Mouse (Mus musculus) MEL (cell line): Measurements from ENCODE around the gene Macf1. TPM values are rescaled to one million over a fixed set of nuclear protein-coding genes. Genes with fewer than 3 reads are reported as not detected.

ENCODE experiments used
- DNase-seq: peaks from one replicate; pipeline ENCODE4 v3.0.0; 2011; ENCODE audit warnings: low read depth, low spot score
- H3K27ac ChIP-seq: 2 replicates; pipeline ENCODE4 v1.5.1; 2012; ENCODE audit warnings: low read depth, mild to moderate bottlenecking, control low read depth, low read length, moderate library complexity; ENCODE audit not compliant: control insufficient read depth
- H3K27me3 ChIP-seq, 2 experiments: fragments of 150-350 bp in 1 of 2; sonication (generic) in 1 of 2; 2 replicates each; pipeline ENCODE4 v1.6.1; 2012; ENCODE audit warnings: low read length in 2 of 2, mild to moderate bottlenecking in 2 of 2, improper control_type of control experiment in 1 of 2, moderate library complexity in 1 of 2; ENCODE audit not compliant: insufficient read depth in 2 of 2, control insufficient read depth in 1 of 2
- H3K36me3 ChIP-seq, 2 experiments: 2 replicates each; pipeline ENCODE4 v1.6.1; 2012 to 2014; ENCODE audit warnings: low read length in 2 of 2, improper control_type of control experiment in 1 of 2, inconsistent platforms in 1 of 2, mild to moderate bottlenecking in 1 of 2; ENCODE audit not compliant: insufficient read depth in 2 of 2, control insufficient read depth in 1 of 2
- H3K4me1 ChIP-seq, 2 experiments: fragments of 150-350 bp in 1 of 2; sonication (generic) in 1 of 2; 2 replicates each; pipeline ENCODE4 v1.6.1; 2012; ENCODE audit warnings: low read length in 2 of 2, improper control_type of control experiment in 1 of 2, mild to moderate bottlenecking in 1 of 2; ENCODE audit not compliant: insufficient read depth in 2 of 2, control insufficient read depth in 1 of 2
- H3K4me3 ChIP-seq, 2 experiments: fragments of 150-350 bp in 1 of 2; sonication (generic) in 1 of 2; 2 replicates each; pipeline ENCODE4 v1.5.1; 2012; ENCODE audit warnings: low read depth in 2 of 2, low read length in 2 of 2, mild to moderate bottlenecking in 2 of 2, moderate library complexity in 2 of 2, control low read depth in 1 of 2, improper control_type of control experiment in 1 of 2; ENCODE audit not compliant: control insufficient read depth in 1 of 2, insufficient read depth in 1 of 2
- H3K79me2 ChIP-seq: 2 replicates; pipeline ENCODE4 v1.6.1; 2012; ENCODE audit warnings: mild to moderate bottlenecking, low read length, moderate library complexity; ENCODE audit not compliant: control insufficient read depth, poor library complexity, insufficient read depth
- H3K9ac ChIP-seq: 2 replicates; pipeline ENCODE4 v1.6.1; 2012; ENCODE audit warnings: low read depth, mild to moderate bottlenecking, control low read depth, low read length, moderate library complexity; ENCODE audit not compliant: control insufficient read depth, poor library complexity, severe bottlenecking
- H3K9me3 ChIP-seq: fragments of 150-350 bp; sonication (generic); replicated peaks from 2 replicates; pipeline ENCODE4 v1.6.1; 2012; ENCODE audit warnings: mild to moderate bottlenecking, low read length, improper control_type of control experiment, moderate library complexity; ENCODE audit not compliant: insufficient read depth
- CHD1 ChIP-seq: IDR thresholded peaks from 2 replicates; pipeline ENCODE4 v1.6.1; 2012; ENCODE audit warnings: low read depth, mild to moderate bottlenecking, inconsistent platforms, low read length, improper control_type of control experiment
- CHD2 ChIP-seq: IDR thresholded peaks from 2 replicates; pipeline ENCODE4 v1.6.1; 2011; ENCODE audit warnings: low read length, improper control_type of control experiment
- EP300 ChIP-seq, 2 experiments: IDR thresholded peaks; 2 replicates each; pipeline ENCODE4 v1.6.1; 2011; ENCODE audit warnings: improper control_type of control experiment in 2 of 2, low read length in 2 of 2, low read depth in 1 of 2, mild to moderate bottlenecking in 1 of 2
- ETS1 ChIP-seq: IDR thresholded peaks from 2 replicates; pipeline ENCODE4 v1.6.1; 2012; ENCODE audit warnings: low read depth, mild to moderate bottlenecking, inconsistent platforms, low read length, improper control_type of control experiment, moderate library complexity
- HCFC1 ChIP-seq: IDR thresholded peaks from 2 replicates; pipeline ENCODE4 v1.6.1; 2012; ENCODE audit warnings: low read depth, mild to moderate bottlenecking, inconsistent platforms, low read length, improper control_type of control experiment, moderate library complexity
- MAZ ChIP-seq: IDR thresholded peaks from 2 replicates; pipeline ENCODE4 v1.6.1; 2012; ENCODE audit warnings: low read depth, mild to moderate bottlenecking, inconsistent platforms, low read length, improper control_type of control experiment
- MXI1 ChIP-seq: IDR thresholded peaks from 2 replicates; pipeline ENCODE4 v1.6.1; 2011; ENCODE audit warnings: mild to moderate bottlenecking, low read depth, low read length, improper control_type of control experiment
- MYB ChIP-seq: IDR thresholded peaks from 2 replicates; pipeline ENCODE4 v1.6.1; 2011; ENCODE audit warnings: mild to moderate bottlenecking, low read depth, low read length, improper control_type of control experiment
- NELFE ChIP-seq: IDR thresholded peaks from 2 replicates; pipeline ENCODE4 v1.6.1; 2011; ENCODE audit warnings: low read depth, low read length, improper control_type of control experiment
- POLR2A ChIP-seq, 2 experiments: IDR thresholded peaks; 2 replicates each; pipeline ENCODE4 v1.6.1; 2011 to 2012; ENCODE audit warnings: low read length in 2 of 2, mild to moderate bottlenecking in 2 of 2, control low read depth in 1 of 2, improper control_type of control experiment in 1 of 2, low read depth in 1 of 2, moderate library complexity in 1 of 2; ENCODE audit not compliant: control insufficient read depth in 1 of 2, insufficient read depth in 1 of 2, poor library complexity in 1 of 2
- POLR2AphosphoS2 ChIP-seq: IDR thresholded peaks from 2 replicates; pipeline ENCODE4 v1.6.1; 2011; ENCODE audit warnings: low read length, improper control_type of control experiment
- SIN3A ChIP-seq: IDR thresholded peaks from 2 replicates; pipeline ENCODE4 v1.6.1; 2012; ENCODE audit warnings: low read length, improper control_type of control experiment, inconsistent platforms
- SMC3 ChIP-seq: IDR thresholded peaks from 2 replicates; pipeline ENCODE4 v1.6.1; 2011; ENCODE audit warnings: low read depth, low read length, improper control_type of control experiment
- UBTF ChIP-seq: IDR thresholded peaks from 2 replicates; pipeline ENCODE4 v1.6.1; 2012; ENCODE audit warnings: low read depth, mild to moderate bottlenecking, inconsistent platforms, low read length, improper control_type of control experiment, moderate library complexity, borderline replicate concordance; ENCODE audit not compliant: insufficient read depth
- ZNF384 ChIP-seq: IDR thresholded peaks from 2 replicates; pipeline ENCODE4 v1.6.1; 2012; ENCODE audit warnings: low read depth, mild to moderate bottlenecking, inconsistent platforms, low read length, improper control_type of control experiment
- polyA plus RNA-seq, 2 experiments: library from polyadenylated mRNA; stranded (reverse) in 1 of 2; unstranded in 1 of 2; fragments of >175 nt in 1 of 2; fragments of >200 nt in 1 of 2; gene quantifications; 2 replicates each; pipeline versions ENCODE4 v1.2.1 to v1.2.4; 2012; ENCODE audit warnings: low replicate concordance in 2 of 2, low read depth in 1 of 2; ENCODE audit not compliant: insufficient read length in 2 of 2, insufficient read depth in 1 of 2, missing spikeins in 1 of 2
- total RNA-seq: library from RNA; depleted of rRNA; stranded (reverse); fragments of 300-350 nt; gene quantifications from 2 replicates; pipeline ENCODE4 v1.2.3, GENCODE M21; 2012

The Macf1 gene
- total and polyA plus RNA-seq, 3 experiments: 18.5 to 71.4 (median 60.8) TPM

DNA sequence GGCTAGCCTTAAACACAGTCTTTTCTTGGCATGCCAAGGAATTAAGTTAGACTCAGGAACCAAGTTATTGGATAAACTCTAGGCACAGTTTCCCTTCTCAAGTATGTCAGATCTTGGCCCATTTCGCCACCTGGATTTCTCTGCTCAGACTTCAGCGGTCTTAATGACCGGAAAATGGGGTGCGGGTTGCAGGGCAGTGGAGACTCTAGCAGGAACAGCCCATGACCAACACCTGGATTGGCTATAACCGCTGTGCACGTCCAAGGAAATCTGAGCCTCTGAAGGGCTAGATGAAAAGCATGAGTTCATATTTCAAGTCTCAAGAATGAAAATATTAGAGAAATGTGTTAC is 271.7 kb downstream of the Macf1 start:
- Histone ChIP-seq H3K4me1 (peaks cover 22 to 29% of the 10 kb centered on the region in 2 experiments), H3K27me3 (no peaks in the 10 kb centered on the region), H3K4me3 (peak overlapping the region; percentile 70 to 74), H3K79me2 (peaks cover 23% of the 10 kb centered on the region), H3K36me3 (peaks cover 0 to 44% of the 10 kb centered on the region in 2 experiments; a peak in 2 of 4 replicates), H3K27ac (peak overlapping the region; percentile 32), H3K9ac (peak overlapping the region; percentile 67), H3K9me3 (no peaks in the 10 kb centered on the region)
- no peak for DNase-seq
- no peak for TF ChIP-seq ZNF384

DNA sequence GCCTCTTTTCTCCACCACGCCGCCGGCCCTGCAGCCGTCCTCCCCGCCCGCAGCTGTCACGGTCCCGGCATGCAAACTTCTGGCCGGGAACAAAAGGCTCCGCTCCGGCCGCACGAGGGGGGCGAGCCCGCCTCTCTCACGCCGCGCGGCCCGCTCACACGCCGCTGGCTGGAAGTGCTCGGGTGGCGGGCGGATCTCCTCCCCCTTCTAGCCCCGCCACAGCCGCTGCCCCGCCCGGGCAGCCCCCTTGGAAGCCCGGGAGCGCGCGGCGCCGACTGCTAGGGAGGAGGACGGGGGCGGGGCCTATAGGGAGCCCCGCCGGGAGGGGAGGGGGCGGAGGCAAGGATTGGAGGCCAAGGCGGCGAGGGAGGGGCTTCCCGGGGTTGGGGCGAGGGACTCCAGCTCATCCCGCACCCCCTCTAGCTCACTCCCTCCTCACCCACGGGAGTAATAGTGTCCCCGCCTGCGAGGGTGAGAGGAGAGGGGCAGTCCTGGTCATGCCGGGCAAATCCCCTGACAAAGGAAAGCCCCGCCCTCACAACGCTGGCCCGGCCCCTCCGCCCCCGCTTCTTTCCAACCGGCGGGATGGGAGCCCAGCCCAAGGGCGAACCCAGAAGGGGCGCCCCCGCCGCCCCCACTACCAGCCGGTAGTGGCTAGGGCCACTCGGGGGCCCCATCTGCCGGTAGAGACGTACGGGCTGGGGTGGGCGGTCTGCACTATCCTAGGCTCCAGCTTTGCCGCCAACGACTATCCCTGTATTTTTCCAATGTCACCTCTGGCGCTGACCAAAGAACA is 272.2 kb downstream of the Macf1 start:
- peak overlapping the region; percentile 34 for H3K27ac ChIP-seq
- peak overlapping the region; percentile 89 for H3K9ac ChIP-seq
- peaks cover 22 to 29% of the 10 kb centered on the region in 2 experiments for H3K4me1 ChIP-seq
- peak overlapping the region; percentile 70 to 74 for H3K4me3 ChIP-seq
- no peaks in the 10 kb centered on the region for H3K9me3 ChIP-seq
- no peaks in the 10 kb centered on the region for H3K27me3 ChIP-seq
- peaks cover 0 to 45% of the 10 kb centered on the region in 2 experiments; a peak in 2 of 4 replicates for H3K36me3 ChIP-seq
- 0 out of 2 replicates have a peak, but pooled peaks have one; percentile 25 for TF ChIP-seq POLR2AphosphoS2
- TF ChIP-seq EP300 (IDR thresholded peaks at IDR 0.05; ENCODE audit: low read depth in 1 of 2, low read length in 2 of 2): 0 out of 4 replicates have a peak, but pooled peaks of 1 of the 2 experiments have one; percentile 39
- peak; percentile 58; the same call in 1 of the 2 replicates for TF ChIP-seq SIN3A
- peak; percentile 47 to 67; a peak in 3 of 4 replicates for TF ChIP-seq POLR2A (IDR thresholded peaks at IDR 0.05; ENCODE audit: control insufficient read depth in 1 of 2, insufficient read depth in 1 of 2, low read depth in 1 of 2, low read length in 2 of 2, poor library complexity in 1 of 2)
- no peak for TF ChIP-seq MYB
- 0 out of 2 replicates have a peak, but pooled peaks have one; percentile 15 for TF ChIP-seq ETS1
- peak; percentile 77 for TF ChIP-seq MXI1
- no peak; the same call in 1 of the 2 replicates for TF ChIP-seq UBTF
- peak; percentile 82; the same call in 1 of the 2 replicates for TF ChIP-seq MAZ
- no peak for TF ChIP-seq SMC3
- no peak for TF ChIP-seq HCFC1
- TF ChIP-seq NELFE: 0 out of 2 replicates have a peak, but pooled peaks have one; percentile 18
- no peak for TF ChIP-seq CHD2
- TF ChIP-seq CHD1: no peak
- peak; percentile 91 for DNase-seq
- peaks cover 27% of the 10 kb centered on the region for H3K79me2 ChIP-seq
